Mouse (Mus musculus) MEL (cell line): Measurements from ENCODE around the gene Pigyl. TPM values are rescaled to one million over a fixed set of nuclear protein-coding genes. Genes with fewer than 3 reads are reported as not detected.

Source experiments
- DNase-seq: peaks from one replicate; pipeline ENCODE4 v3.0.0; 2011; ENCODE audit warnings: low read depth, low spot score
- H3K27ac ChIP-seq: 2 replicates; pipeline ENCODE4 v1.5.1; 2012; ENCODE audit warnings: low read depth, mild to moderate bottlenecking, control low read depth, low read length, moderate library complexity; ENCODE audit not compliant: control insufficient read depth
- H3K27me3 ChIP-seq, 2 experiments: fragments of 150-350 bp in 1 of 2; sonication (generic) in 1 of 2; 2 replicates each; pipeline ENCODE4 v1.6.1; 2012; ENCODE audit warnings: low read length in 2 of 2, mild to moderate bottlenecking in 2 of 2, improper control_type of control experiment in 1 of 2, moderate library complexity in 1 of 2; ENCODE audit not compliant: insufficient read depth in 2 of 2, control insufficient read depth in 1 of 2
- H3K36me3 ChIP-seq, 2 experiments: 2 replicates each; pipeline ENCODE4 v1.6.1; 2012 to 2014; ENCODE audit warnings: low read length in 2 of 2, improper control_type of control experiment in 1 of 2, inconsistent platforms in 1 of 2, mild to moderate bottlenecking in 1 of 2; ENCODE audit not compliant: insufficient read depth in 2 of 2, control insufficient read depth in 1 of 2
- H3K4me1 ChIP-seq, 2 experiments: fragments of 150-350 bp in 1 of 2; sonication (generic) in 1 of 2; 2 replicates each; pipeline ENCODE4 v1.6.1; 2012; ENCODE audit warnings: low read length in 2 of 2, improper control_type of control experiment in 1 of 2, mild to moderate bottlenecking in 1 of 2; ENCODE audit not compliant: insufficient read depth in 2 of 2, control insufficient read depth in 1 of 2
- H3K4me3 ChIP-seq, 2 experiments: fragments of 150-350 bp in 1 of 2; sonication (generic) in 1 of 2; 2 replicates each; pipeline ENCODE4 v1.5.1; 2012; ENCODE audit warnings: low read depth in 2 of 2, low read length in 2 of 2, mild to moderate bottlenecking in 2 of 2, moderate library complexity in 2 of 2, control low read depth in 1 of 2, improper control_type of control experiment in 1 of 2; ENCODE audit not compliant: control insufficient read depth in 1 of 2, insufficient read depth in 1 of 2
- H3K79me2 ChIP-seq: 2 replicates; pipeline ENCODE4 v1.6.1; 2012; ENCODE audit warnings: mild to moderate bottlenecking, low read length, moderate library complexity; ENCODE audit not compliant: control insufficient read depth, poor library complexity, insufficient read depth
- H3K9ac ChIP-seq: 2 replicates; pipeline ENCODE4 v1.6.1; 2012; ENCODE audit warnings: low read depth, mild to moderate bottlenecking, control low read depth, low read length, moderate library complexity; ENCODE audit not compliant: control insufficient read depth, poor library complexity, severe bottlenecking
- H3K9me3 ChIP-seq: fragments of 150-350 bp; sonication (generic); replicated peaks from 2 replicates; pipeline ENCODE4 v1.6.1; 2012; ENCODE audit warnings: mild to moderate bottlenecking, low read length, improper control_type of control experiment, moderate library complexity; ENCODE audit not compliant: insufficient read depth
- CHD1 ChIP-seq: IDR thresholded peaks from 2 replicates; pipeline ENCODE4 v1.6.1; 2012; ENCODE audit warnings: low read depth, mild to moderate bottlenecking, inconsistent platforms, low read length, improper control_type of control experiment
- CTCF ChIP-seq, 3 experiments: IDR thresholded peaks in 2 of 3; conservative IDR thresholded peaks in 1 of 3; 2 replicates each; pipeline ENCODE4 v1.5.1; 2011 to 2012; ENCODE audit warnings: low read length in 3 of 3, low read depth in 2 of 3, mild to moderate bottlenecking in 2 of 3, improper control_type of control experiment in 1 of 3, inconsistent platforms in 1 of 3, mixed read lengths in 1 of 3, moderate library complexity in 1 of 3; ENCODE audit not compliant: control insufficient read depth in 1 of 3, insufficient read depth in 1 of 3, poor library complexity in 1 of 3, severe bottlenecking in 1 of 3
- E2F4 ChIP-seq: IDR thresholded peaks from 2 replicates; pipeline ENCODE4 v1.6.1; 2011; ENCODE audit warnings: low read depth, low read length, improper control_type of control experiment, borderline replicate concordance
- EP300 ChIP-seq, 2 experiments: IDR thresholded peaks; 2 replicates each; pipeline ENCODE4 v1.6.1; 2011; ENCODE audit warnings: improper control_type of control experiment in 2 of 2, low read length in 2 of 2, low read depth in 1 of 2, mild to moderate bottlenecking in 1 of 2
- KAT2A ChIP-seq: conservative IDR thresholded peaks from 2 replicates; pipeline ENCODE4 v1.6.1; 2012; ENCODE audit warnings: low read depth, low read length, improper control_type of control experiment, inconsistent platforms
- MAFK ChIP-seq: IDR thresholded peaks from 2 replicates; pipeline ENCODE4 v1.6.1; 2011; ENCODE audit warnings: low read depth, mild to moderate bottlenecking, low read length, improper control_type of control experiment, borderline replicate concordance
- MXI1 ChIP-seq: IDR thresholded peaks from 2 replicates; pipeline ENCODE4 v1.6.1; 2011; ENCODE audit warnings: mild to moderate bottlenecking, low read depth, low read length, improper control_type of control experiment
- MYB ChIP-seq: IDR thresholded peaks from 2 replicates; pipeline ENCODE4 v1.6.1; 2011; ENCODE audit warnings: mild to moderate bottlenecking, low read depth, low read length, improper control_type of control experiment
- MYC ChIP-seq: IDR thresholded peaks from 2 replicates; pipeline ENCODE4 v1.6.1; 2011; ENCODE audit warnings: low read depth, mild to moderate bottlenecking, low read length, improper control_type of control experiment, moderate library complexity
- NELFE ChIP-seq: IDR thresholded peaks from 2 replicates; pipeline ENCODE4 v1.6.1; 2011; ENCODE audit warnings: low read depth, low read length, improper control_type of control experiment
- POLR2AphosphoS2 ChIP-seq: IDR thresholded peaks from 2 replicates; pipeline ENCODE4 v1.6.1; 2011; ENCODE audit warnings: low read length, improper control_type of control experiment
- RAD21 ChIP-seq: IDR thresholded peaks from 2 replicates; pipeline ENCODE4 v1.6.1; 2011; ENCODE audit warnings: mild to moderate bottlenecking, low read depth, low read length, improper control_type of control experiment
- TBP ChIP-seq: IDR thresholded peaks from 2 replicates; pipeline ENCODE4 v1.8.0; 2011; ENCODE audit warnings: low read depth, low read length, improper control_type of control experiment
- TCF12 ChIP-seq: IDR thresholded peaks from 2 replicates; pipeline ENCODE4 v1.6.1; 2014; ENCODE audit warnings: low read depth, mild to moderate bottlenecking, inconsistent platforms, low read length, improper control_type of control experiment, moderate library complexity
- UBTF ChIP-seq: IDR thresholded peaks from 2 replicates; pipeline ENCODE4 v1.6.1; 2012; ENCODE audit warnings: low read depth, mild to moderate bottlenecking, inconsistent platforms, low read length, improper control_type of control experiment, moderate library complexity, borderline replicate concordance; ENCODE audit not compliant: insufficient read depth
- USF1 ChIP-seq: IDR thresholded peaks from 2 replicates; pipeline ENCODE4 v1.6.1; 2014; ENCODE audit warnings: low read depth, mild to moderate bottlenecking, inconsistent platforms, low read length, improper control_type of control experiment, moderate library complexity
- USF2 ChIP-seq, 2 experiments: IDR thresholded peaks; 2 replicates each; pipeline ENCODE4 v1.6.1; 2011 to 2012; ENCODE audit warnings: improper control_type of control experiment in 2 of 2, low read length in 2 of 2, borderline replicate concordance in 1 of 2, inconsistent platforms in 1 of 2, low read depth in 1 of 2, mild to moderate bottlenecking in 1 of 2; ENCODE audit not compliant: insufficient read depth in 1 of 2
- ZMIZ1 ChIP-seq: IDR thresholded peaks from 2 replicates; pipeline ENCODE4 v1.6.1; 2012; ENCODE audit warnings: low read depth, mild to moderate bottlenecking, inconsistent platforms, low read length, improper control_type of control experiment, moderate library complexity
- ZNF384 ChIP-seq: IDR thresholded peaks from 2 replicates; pipeline ENCODE4 v1.6.1; 2012; ENCODE audit warnings: low read depth, mild to moderate bottlenecking, inconsistent platforms, low read length, improper control_type of control experiment
- polyA plus RNA-seq, 2 experiments: library from polyadenylated mRNA; stranded (reverse) in 1 of 2; unstranded in 1 of 2; fragments of >175 nt in 1 of 2; fragments of >200 nt in 1 of 2; gene quantifications; 2 replicates each; pipeline versions ENCODE4 v1.2.1 to v1.2.4; 2012; ENCODE audit warnings: low replicate concordance in 2 of 2, low read depth in 1 of 2; ENCODE audit not compliant: insufficient read length in 2 of 2, insufficient read depth in 1 of 2, missing spikeins in 1 of 2
- total RNA-seq: library from RNA; depleted of rRNA; stranded (reverse); fragments of 300-350 nt; gene quantifications from 2 replicates; pipeline ENCODE4 v1.2.3, GENCODE M21; 2012

Gene Pigyl
- total and polyA plus RNA-seq, 3 experiments = 103 to 146 TPM; not detected in 1

GRCm38 (mm10) chr9:22172318-22172717, 15.7 kb downstream of the Pigyl start:
- DNase-seq = no peak
- Histone ChIP-seq H3K9ac (no peak overlapping the region), H3K27me3 (peaks cover 0 to 2% of the 10 kb centered on the region in 2 experiments; a peak in 1 of 4 replicates), H3K4me3 (no peak overlapping the region), H3K27ac (no peak overlapping the region), H3K9me3 (no peaks in the 10 kb centered on the region; the same call in 1 of the 2 replicates), H3K4me1 (no peaks in the 10 kb centered on the region), H3K36me3 (no peaks in the 10 kb centered on the region), H3K79me2 (no peaks in the 10 kb centered on the region)
- TF ChIP-seq TCF12 (no peak), CHD1 (no peak), NELFE (no peak)

DNA sequence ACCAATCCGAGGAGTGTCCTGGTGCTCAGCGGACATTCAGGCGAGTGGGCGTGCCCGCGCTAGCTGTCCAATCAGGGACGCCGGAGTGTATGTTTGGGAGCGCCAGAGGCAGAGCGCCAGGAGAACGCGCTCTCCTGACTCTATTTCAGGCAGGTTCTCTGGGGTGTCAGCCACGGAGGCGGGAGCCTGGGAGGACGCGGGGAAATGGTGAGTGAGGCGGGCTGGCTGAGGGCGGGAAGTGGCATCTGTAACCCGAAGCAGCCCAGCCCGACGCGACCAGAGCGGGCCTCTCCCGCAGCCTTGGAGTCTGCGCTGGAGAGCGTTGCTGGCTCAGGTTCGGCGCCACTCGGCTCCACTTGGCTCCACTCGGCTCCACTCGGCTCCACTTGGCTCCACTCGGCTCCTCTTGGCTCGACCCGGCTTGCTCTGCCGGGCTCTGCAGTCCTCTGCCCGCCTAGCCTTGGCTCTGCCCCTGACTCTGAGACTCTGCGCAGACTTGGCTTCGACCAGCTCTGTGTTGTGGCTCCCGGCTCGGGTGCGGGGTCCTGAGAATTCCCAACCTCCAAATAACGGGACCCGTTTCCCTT, 31.5 kb downstream of the Pigyl start, which contains the start of gene Zfp872:
Gene Zfp872, plus strand, starts transcription at position 66 of the 587 bp plus-strand sequence.
- no peak for DNase-seq
- H3K79me2 ChIP-seq = no peaks in the 10 kb centered on the region
- no peaks in the 10 kb centered on the region for H3K4me1 ChIP-seq
- no peak within 1 kb of the TSS for H3K27ac ChIP-seq
- peaks cover 0 to 6% of the 10 kb centered on the region in 2 experiments; a peak in 2 of 4 replicates for H3K27me3 ChIP-seq
- TF ChIP-seq MAFK = no peak
- TF ChIP-seq POLR2AphosphoS2 = no peak
- no peak for TF ChIP-seq MXI1
- no peak for TF ChIP-seq USF1
- no peak for TF ChIP-seq ZMIZ1
- no peak for TF ChIP-seq MYC
- TF ChIP-seq USF2 (IDR thresholded peaks at IDR 0.05; ENCODE audit: borderline replicate concordance in 1 of 2, insufficient read depth in 1 of 2, low read depth in 1 of 2, low read length in 2 of 2) = no peak
- no peak for TF ChIP-seq EP300 (IDR thresholded peaks at IDR 0.05; ENCODE audit: low read depth in 1 of 2, low read length in 2 of 2)
- TF ChIP-seq TCF12 = no peak
- TF ChIP-seq RAD21 = no peak
- TF ChIP-seq TBP = no peak
- no peak for TF ChIP-seq CTCF (IDR thresholded peaks at IDR 0.05 in 2 of 3, conservative IDR thresholded peaks at IDR 0.05 in 1 of 3; ENCODE audit: control insufficient read depth in 1 of 3, insufficient read depth in 1 of 3, low read depth in 2 of 3, low read length in 3 of 3, poor library complexity in 1 of 3, severe bottlenecking in 1 of 3)
- TF ChIP-seq MYB = no peak
- no peak for TF ChIP-seq E2F4
- no peak for TF ChIP-seq ZNF384
- no peak for TF ChIP-seq UBTF
- TF ChIP-seq KAT2A = no peak
- H3K9me3 ChIP-seq = no peaks in the 10 kb centered on the region
- H3K9ac ChIP-seq = no peak within 1 kb of the TSS
- no peaks in the 10 kb centered on the region for H3K36me3 ChIP-seq
- H3K4me3 ChIP-seq = no peak within 1 kb of the TSS
